Mouse (Mus musculus) C2C12 (cell line): ENCODE measurements around the gene Trpm2.
A peak's percentile ranks its signal among the peaks of the same experiment; 100 is the strongest.

Experiments
- CEBPB ChIP-seq: IDR thresholded peaks from one replicate; pipeline ENCODE4 v1.6.1; 2011; ENCODE audit warnings: low read depth, mild to moderate bottlenecking, control low read depth, moderate library complexity
- CTCF ChIP-seq: IDR thresholded peaks from one replicate; pipeline ENCODE4 v1.5.1; 2011; ENCODE audit not compliant: control insufficient read depth, insufficient read depth, insufficient read length
- FOSL1 ChIP-seq: IDR thresholded peaks from one replicate; pipeline ENCODE4 v1.8.0; 2011; ENCODE audit warnings: mild to moderate bottlenecking, low read length; ENCODE audit not compliant: poor library complexity, insufficient read depth, severe bottlenecking
- MAX ChIP-seq: IDR thresholded peaks from one replicate; pipeline ENCODE4 v1.6.1; 2011; ENCODE audit warnings: mild to moderate bottlenecking, control low read depth
- MYOD1 ChIP-seq: IDR thresholded peaks from one replicate; pipeline ENCODE4 v1.6.1; 2011; ENCODE audit warnings: low read depth; ENCODE audit not compliant: control insufficient read depth, insufficient read length
- MYOG ChIP-seq: IDR thresholded peaks from one replicate; pipeline ENCODE4 v1.6.1; 2011; ENCODE audit not compliant: control insufficient read depth, insufficient read length; ENCODE audit errors: extremely low read depth
- USF1 ChIP-seq: IDR thresholded peaks from one replicate; pipeline ENCODE4 v1.6.1; 2011; ENCODE audit warnings: low read depth, mild to moderate bottlenecking, control low read depth, moderate library complexity

DNA sequence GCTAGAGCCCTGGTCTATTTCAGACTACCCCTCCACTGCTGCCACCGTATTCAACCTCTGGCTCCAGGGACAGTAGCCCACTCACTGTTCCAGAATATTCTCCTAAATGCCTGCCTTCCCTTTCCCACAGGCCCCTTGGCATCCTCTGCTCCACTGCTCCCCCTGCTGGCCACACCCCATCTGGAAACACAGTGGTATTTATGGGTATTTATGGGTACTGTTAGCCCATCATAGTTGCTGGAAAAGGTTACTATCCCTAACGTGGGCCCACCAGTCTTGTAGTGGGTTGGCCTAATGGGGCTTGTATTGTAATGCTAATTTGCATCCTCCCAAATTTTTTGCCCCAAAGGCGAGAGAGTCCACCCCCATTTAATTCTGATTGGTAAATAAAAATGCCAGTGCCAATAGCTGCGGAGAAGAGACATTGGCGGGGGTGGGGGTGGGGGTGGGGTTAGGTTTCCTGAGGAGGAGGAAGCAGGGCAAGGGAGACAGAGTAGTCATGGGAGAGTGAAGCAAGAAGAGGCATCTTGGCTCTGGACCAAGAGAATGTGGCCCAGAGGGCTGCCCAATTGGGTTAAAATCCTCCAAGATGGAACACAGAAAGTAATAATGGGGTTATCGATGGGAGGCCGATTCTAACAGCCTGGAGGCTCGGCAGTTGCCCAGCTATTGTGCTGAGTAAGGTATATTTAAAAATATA lies 53.6 kb downstream of the Trpm2 start:
- peak; percentile 17 for TF ChIP-seq CTCF
- TF ChIP-seq USF1 = no peak
- TF ChIP-seq MAX = no peak
- TF ChIP-seq CEBPB = no peak
- TF ChIP-seq MYOD1 = no peak
- TF ChIP-seq MYOG = no peak
- TF ChIP-seq FOSL1 = no peak
